Mouse (Mus musculus): ENCODE data around the gene Pcgf6.

DNA sequence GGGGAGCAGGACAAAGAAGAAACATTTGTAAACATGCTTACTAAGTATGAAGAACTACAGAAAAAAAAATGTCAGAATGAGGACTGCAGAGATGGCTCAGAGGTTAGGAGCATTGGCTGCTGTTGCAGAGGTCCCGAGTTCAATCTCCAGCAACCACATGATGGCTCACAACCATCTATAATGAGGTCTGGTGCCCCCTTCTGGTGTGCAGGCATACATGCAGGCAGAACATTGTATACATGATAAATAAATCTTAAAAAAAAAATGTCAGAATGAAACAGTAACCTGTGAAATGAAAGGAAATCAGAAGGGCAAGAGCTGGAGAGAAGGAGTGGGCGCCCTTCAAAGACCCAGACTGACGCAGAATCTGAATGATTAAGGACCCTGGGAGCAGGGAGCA is 15.2 kb upstream of the Pcgf6 start:
- TF ChIP-seq CTCF (IDR thresholded peaks at IDR 0.05; ENCODE audit: insufficient read depth, low read depth, low read length): no peak
- no peak for TF ChIP-seq POLR2A (IDR thresholded peaks at IDR 0.05; ENCODE audit: insufficient read depth, low read depth, low read length)
